Mouse (Mus musculus): ENCODE results near the gene Klhl7.

Gene Klhl7

GRCm38 (mm10) chr5:24172092-24172491, 71.7 kb downstream of the Klhl7 start:
- no peak for DNase-seq (ENCODE audit: low read depth)

GRCm38 (mm10) chr5:24181514-24182295, 81.3 kb downstream of the Klhl7 start:
- DNase-seq (ENCODE audit: low read depth) = no peak

DNA sequence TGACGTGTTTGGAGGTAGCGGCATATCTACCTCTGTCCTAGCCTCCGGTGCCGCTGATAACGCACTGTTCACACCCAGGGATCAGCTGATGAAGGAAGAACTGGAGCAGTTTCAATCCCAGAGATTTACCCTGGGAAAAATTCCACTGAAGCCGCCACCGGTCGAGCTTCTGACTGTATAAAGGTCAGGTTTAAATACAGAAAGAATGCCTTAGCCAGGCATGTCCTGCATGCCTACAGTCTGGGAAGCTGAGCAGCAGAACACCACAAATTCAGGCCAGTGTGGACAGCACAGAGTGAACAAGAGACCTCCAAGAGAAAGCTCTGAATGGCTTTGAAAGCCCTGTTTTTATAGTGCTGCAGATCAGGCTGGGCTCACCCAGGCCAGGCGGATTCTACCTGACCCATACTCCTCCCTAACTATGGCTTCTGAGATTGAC, 81.9 kb downstream of the Klhl7 start:
- DNase-seq (ENCODE audit: low read depth) = no peak

- DNase-seq (ENCODE audit: low read depth) = no peak
These were observed 82.7 kb downstream of the Klhl7 start for GRCm38 (mm10) chr5:24183096-24183495.

DNA sequence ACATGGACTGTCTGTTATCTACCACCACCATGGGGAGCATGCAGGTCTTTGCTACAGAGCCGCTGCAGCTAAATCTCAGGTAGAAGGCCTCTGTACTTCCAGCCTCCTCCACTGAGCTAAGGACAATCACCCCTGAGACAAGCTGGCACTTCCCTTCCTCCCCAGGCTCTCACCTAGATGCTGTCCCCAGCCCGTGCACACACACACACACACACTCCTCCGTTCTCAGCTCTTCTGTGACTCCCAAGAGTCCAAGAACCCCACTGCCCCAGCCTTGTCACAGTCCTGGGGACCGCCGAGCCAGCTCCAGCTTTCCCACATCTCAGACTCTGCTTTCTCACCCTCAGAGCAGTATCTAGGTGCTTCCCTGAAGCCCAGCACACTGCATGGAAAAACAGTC, 83.6 kb downstream of the Klhl7 start:
- no peak for DNase-seq (ENCODE audit: low read depth)

DNA sequence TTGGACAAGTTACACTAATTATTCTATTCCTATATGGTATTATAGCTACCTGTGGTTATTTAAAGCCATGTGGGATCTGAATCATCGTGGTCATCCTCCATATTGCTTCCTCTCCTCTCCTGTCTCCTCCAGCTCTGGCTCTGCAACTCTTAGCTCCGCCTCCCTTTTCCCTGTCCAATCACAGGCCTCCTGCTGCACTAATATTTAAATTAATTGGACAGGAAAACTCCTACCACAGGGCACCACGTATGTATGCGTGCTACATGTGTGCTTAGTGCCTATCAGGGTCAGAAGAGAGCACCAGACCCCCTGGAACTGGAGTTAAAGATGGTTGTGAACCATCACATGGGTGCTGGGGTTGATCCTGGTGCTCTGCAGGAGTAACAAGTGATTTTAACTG, 88.1 kb downstream of the Klhl7 start:
- no peak for DNase-seq (ENCODE audit: low read depth)

DNA sequence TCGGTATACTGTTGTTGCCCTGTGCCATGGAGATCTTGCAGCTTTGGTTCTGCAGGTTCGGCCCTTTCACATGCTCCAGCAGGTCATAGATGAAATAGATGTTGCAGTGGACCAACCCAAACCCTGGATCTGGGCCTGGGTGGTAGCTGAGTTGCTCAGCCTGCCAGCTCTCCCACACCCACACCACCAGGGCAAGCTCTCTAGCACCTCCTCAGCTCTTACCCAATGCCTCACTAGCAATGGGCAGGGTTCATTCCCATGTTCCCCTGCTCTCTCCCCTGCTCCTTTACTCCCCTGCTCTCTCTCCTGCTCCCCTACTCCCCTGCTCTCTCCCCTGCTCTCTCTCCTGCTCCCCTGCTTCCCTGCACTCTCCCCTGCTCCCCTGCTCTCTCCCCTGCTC, 91.4 kb downstream of the Klhl7 start:
- no peak for DNase-seq (ENCODE audit: low read depth)

GRCm38 (mm10) chr5:24201006-24201405, 100.6 kb downstream of the Klhl7 start:
- DNase-seq (ENCODE audit: low read depth) = no peak

DNA sequence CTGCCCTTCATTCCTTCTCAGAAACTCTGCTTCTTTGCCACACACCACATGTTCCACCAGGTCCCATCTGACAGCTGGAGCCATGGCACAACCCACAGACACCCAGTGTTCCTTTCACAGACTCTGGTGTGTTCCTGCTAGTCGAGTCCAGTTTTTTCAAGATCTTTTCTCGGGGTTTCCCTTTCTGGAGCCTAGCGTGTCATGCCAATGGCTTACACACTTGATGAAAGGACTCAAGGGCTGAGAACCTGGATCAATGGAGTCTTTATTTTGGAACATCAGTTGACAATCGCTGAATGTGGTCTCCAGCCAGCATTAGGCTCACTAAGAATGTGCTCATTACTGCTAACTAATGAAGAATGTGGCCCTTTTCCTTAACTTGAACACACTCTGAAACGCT, 102.1 kb downstream of the Klhl7 start:
- DNase-seq (ENCODE audit: low read depth) = no peak

- no peak for DNase-seq (ENCODE audit: low read depth)
These were observed 102.9 kb downstream of the Klhl7 start for GRCm38 (mm10) chr5:24203266-24203665.

DNA sequence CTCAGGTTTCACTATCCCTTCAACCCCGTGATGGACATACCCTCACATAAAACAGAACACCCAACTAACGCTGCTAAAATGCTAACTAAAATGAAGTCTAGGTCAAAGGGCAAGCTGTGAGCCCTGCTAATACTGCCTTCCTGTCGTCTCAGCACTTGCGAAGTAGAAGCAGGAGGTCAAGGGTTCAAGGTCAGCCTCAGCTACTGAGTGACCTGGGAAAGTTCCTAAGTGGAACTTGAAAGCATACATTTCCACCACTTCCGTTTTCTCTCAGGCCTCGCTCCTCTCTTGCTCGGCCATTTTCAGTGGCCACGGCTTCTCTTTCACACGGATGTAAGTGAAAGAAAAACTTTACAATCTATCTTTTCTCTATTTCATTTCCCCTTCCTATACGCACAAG, 107.6 kb downstream of the Klhl7 start:
- DNase-seq (ENCODE audit: low read depth) = no peak

DNA sequence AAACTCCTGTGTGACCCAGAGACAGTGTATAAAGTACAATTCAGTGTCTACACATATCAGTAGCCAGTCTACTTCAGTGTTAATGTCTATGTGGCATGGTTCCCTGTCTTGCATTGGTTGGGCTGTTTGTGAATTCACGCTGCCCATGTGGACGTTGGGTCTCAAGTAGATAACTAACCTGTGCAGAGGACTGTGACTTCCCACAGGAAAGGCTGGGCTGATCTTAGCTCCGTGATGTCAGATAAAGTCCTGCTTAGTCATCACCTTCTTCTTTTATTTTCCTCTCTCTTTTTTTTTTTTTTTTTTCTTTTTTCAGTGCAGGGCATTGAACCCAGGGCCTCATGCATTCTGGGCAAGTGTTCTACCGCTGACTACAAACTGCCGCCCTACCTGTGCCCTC, 108.1 kb downstream of the Klhl7 start:
- DNase-seq (ENCODE audit: low read depth) = peak; percentile 58
